ENCODE assay signal across 20 mouse cellular contexts in genomic region chr3:52617413-52618149, GRCm38 (mm10).
A peak's percentile ranks its signal among the peaks of the same experiment; 100 is the strongest.
DNase-seq lines count a peak whose midpoint lies in the region; ATAC-seq lines count a peak whose summit lies in the region.
"Had no signal": no experiment of that assay in that cellular context is flagged by ENCODE, and none has a peak within 500 bp of the region (broad histone marks: within the 10 kb centered on the region; RNA-seq: fewer than 3 reads in every experiment).

No protein-coding gene starts in this region.

- ATAC-seq in liver, embryonic 13.5 days (ENCODE audit: low read depth): peak; percentile 45; the same call in 1 of the 2 replicates
- no peak for ATAC-seq in liver, embryonic 11.5 days (replicated peaks; ENCODE audit: low FRiP score)
- ATAC-seq in liver, embryonic 16.5 days (ENCODE audit: low read depth): peak; percentile 81
- ATAC-seq: Patski had no signal

- 58% methylated on average over 8 of the region's 8 CpGs for WGBS in liver, embryonic 13.5 days (ENCODE audit: insufficient replicate concordance)
- 73% methylated on average over 8 of the region's 8 CpGs for WGBS in liver, embryonic 11.5 days
- WGBS in liver, embryonic 16.5 days (ENCODE audit: insufficient replicate concordance): 45% methylated on average over 8 of the region's 8 CpGs

- peak; percentile 25 for DNase-seq in gastrocnemius, adult 18-20 months (ENCODE audit: low spot score)
- no peak for DNase-seq in gastrocnemius, postnatal 10 days
- no peak for DNase-seq in liver, embryonic 13.5 days
- DNase-seq in liver, embryonic 11.5 days (ENCODE audit: low spot score): no peak
- DNase-seq in layer of hippocampus, adult 11-12 months (ENCODE audit: low spot score): no peak
- DNase-seq: adrenal gland, adult 2 months; cerebellum, adult 8-10 months; gastrocnemius, postnatal 25 days; heart, postnatal 14 days; lung, postnatal 4 days; thymus, postnatal 25 days had no signal

- H3K36me3 ChIP-seq in liver, embryonic 13.5 days: no peaks in the 10 kb centered on the region
- H3K36me3 ChIP-seq in liver, embryonic 11.5 days (ENCODE audit: control insufficient read depth, insufficient read depth, low read length): no peaks in the 10 kb centered on the region
- no peaks in the 10 kb centered on the region for H3K36me3 ChIP-seq in liver, embryonic 16.5 days (ENCODE audit: control insufficient read depth, insufficient read depth)
- H3K36me3 ChIP-seq: embryonic facial prominence, embryonic 10.5 days; heart, embryonic 10.5 days; hindbrain, embryonic 15.5 days; midbrain, embryonic 12.5 days had no signal

- no peaks in the 10 kb centered on the region for H3K27me3 ChIP-seq in liver, embryonic 13.5 days
- no peaks in the 10 kb centered on the region for H3K27me3 ChIP-seq in liver, embryonic 11.5 days (replicated peaks; ENCODE audit: control insufficient read depth, insufficient read depth, low read length)
- no peaks in the 10 kb centered on the region for H3K27me3 ChIP-seq in liver, embryonic 16.5 days (ENCODE audit: control insufficient read depth, insufficient read depth, low read depth, low read length)
- H3K27me3 ChIP-seq: hindbrain, embryonic 15.5 days; midbrain, embryonic 12.5 days; Patski had no signal

- no peak overlapping the region for H3K27ac ChIP-seq in liver, embryonic 13.5 days
- H3K27ac ChIP-seq in liver, embryonic 11.5 days (ENCODE audit: low read depth, low read length): no peak overlapping the region
- peak overlapping the region; percentile 54 for H3K27ac ChIP-seq in brown adipose tissue, adult 24 weeks (replicated peaks; ENCODE audit: low read depth, low read length)
- peak overlapping the region; percentile 79 for H3K27ac ChIP-seq in liver, embryonic 16.5 days (ENCODE audit: low read length)
- H3K27ac ChIP-seq: embryonic facial prominence, embryonic 10.5 days; heart, embryonic 10.5 days; hindbrain, embryonic 15.5 days; left cerebral cortex, adult 2 months; midbrain, embryonic 12.5 days had no signal

- H3K4me2 ChIP-seq in liver, embryonic 13.5 days: no peak overlapping the region
- no peak overlapping the region for H3K4me2 ChIP-seq in liver, embryonic 11.5 days
- H3K4me2 ChIP-seq in liver, embryonic 16.5 days (ENCODE audit: low read depth, low read length): no peak overlapping the region
- H3K4me2 ChIP-seq: hindbrain, embryonic 15.5 days; midbrain, embryonic 12.5 days had no signal

- no peak overlapping the region for H3K9ac ChIP-seq in liver, embryonic 13.5 days
- no peak overlapping the region for H3K9ac ChIP-seq in liver, embryonic 11.5 days (ENCODE audit: low read depth, low read length)
- H3K9ac ChIP-seq in liver, embryonic 16.5 days (ENCODE audit: low read depth, low read length): no peak overlapping the region
- H3K9ac ChIP-seq: hindbrain, embryonic 15.5 days; midbrain, embryonic 12.5 days had no signal

- no peak overlapping the region for H3K4me3 ChIP-seq in liver, embryonic 13.5 days (replicated peaks)
- no peak overlapping the region for H3K4me3 ChIP-seq in liver, embryonic 11.5 days (ENCODE audit: low read depth, low read length)
- H3K4me3 ChIP-seq in brown adipose tissue, adult 24 weeks (ENCODE audit: insufficient read depth, low read depth, low read length): no peak overlapping the region
- no peak overlapping the region for H3K4me3 ChIP-seq in liver, embryonic 16.5 days (ENCODE audit: low read depth, low read length)
- H3K4me3 ChIP-seq: embryonic facial prominence, embryonic 10.5 days; erythroblast, embryonic 14.5 days; heart, embryonic 10.5 days; hindbrain, embryonic 15.5 days; left cerebral cortex, adult 2 months; midbrain, embryonic 12.5 days had no signal

- H3K9me3 ChIP-seq in liver, embryonic 13.5 days (replicated peaks): no peaks in the 10 kb centered on the region
- no peaks in the 10 kb centered on the region for H3K9me3 ChIP-seq in liver, embryonic 11.5 days (ENCODE audit: control insufficient read depth, low read length)
- H3K9me3 ChIP-seq in liver, embryonic 16.5 days (replicated peaks; ENCODE audit: control insufficient read depth, low read length): no peaks in the 10 kb centered on the region
- H3K9me3 ChIP-seq: embryonic facial prominence, embryonic 10.5 days; heart, embryonic 10.5 days; hindbrain, embryonic 15.5 days; midbrain, embryonic 12.5 days had no signal

- H3K4me1 ChIP-seq in liver, embryonic 13.5 days (replicated peaks): peaks cover 10% of the 10 kb centered on the region
- no peaks in the 10 kb centered on the region; the same call in 1 of the 2 replicates for H3K4me1 ChIP-seq in liver, embryonic 11.5 days (replicated peaks; ENCODE audit: control insufficient read depth, insufficient read depth, low read length)
- peaks cover 14% of the 10 kb centered on the region; the same call in 1 of the 2 replicates for H3K4me1 ChIP-seq in brown adipose tissue, adult 24 weeks (ENCODE audit: control insufficient read depth, insufficient read depth, insufficient read length, low read length)
- peaks cover 3% of the 10 kb centered on the region; the same call in 1 of the 2 replicates for H3K4me1 ChIP-seq in liver, embryonic 16.5 days (ENCODE audit: control insufficient read depth, low read depth, low read length)
- H3K4me1 ChIP-seq: hindbrain, embryonic 15.5 days; midbrain, embryonic 12.5 days had no signal

Comparison
In these comparisons a context has a peak if more than half of its experiments do, and no peak if none do; other contexts are left out.
1. H3K27ac ChIP-seq: peak in brown adipose tissue, adult 24 weeks (single experiment) and liver, embryonic 16.5 days (single experiment); none in liver, embryonic 13.5 days (single experiment) and liver, embryonic 11.5 days (single experiment).